Comparison of ENCODE assay signal across 12 mouse cellular contexts in the genomic region with DNA sequence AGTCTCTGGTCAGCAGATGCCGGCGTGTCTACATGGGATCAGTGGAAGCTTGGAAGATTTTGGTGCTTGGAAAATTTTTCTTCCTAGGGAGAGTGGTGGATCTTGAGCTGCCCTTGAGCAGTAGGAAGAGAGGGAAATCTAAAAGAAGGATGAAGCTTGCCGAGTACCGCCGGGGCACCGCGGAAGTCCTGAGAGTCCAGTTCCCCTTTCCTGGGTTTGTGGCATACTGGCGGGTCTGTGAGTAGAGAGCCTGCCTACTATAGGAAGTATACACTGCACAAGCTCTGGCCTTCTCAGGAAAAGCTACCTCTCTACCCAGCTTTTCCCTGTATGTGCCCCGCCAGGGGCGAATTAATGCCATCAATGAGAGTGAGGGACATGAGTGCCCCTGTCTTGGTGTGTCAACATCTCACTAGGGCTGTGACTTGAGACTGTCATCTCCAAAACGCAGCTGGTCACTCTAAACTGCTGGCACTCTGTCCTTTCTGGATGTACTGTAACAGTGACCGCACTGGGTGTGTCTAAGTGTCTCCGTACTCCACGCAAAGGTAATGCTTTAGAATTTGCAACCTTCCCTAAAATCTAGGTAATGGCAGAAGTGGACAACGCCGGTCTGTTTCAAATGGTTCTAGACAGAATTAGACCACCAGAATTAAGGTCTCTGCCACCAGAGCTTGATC. TPM values are rescaled to one million over a fixed set of nuclear protein-coding genes. Genes with fewer than 3 reads are reported as not detected.
DNase-seq lines count a peak whose midpoint lies in the region; ATAC-seq and TF ChIP-seq lines count a peak whose summit lies in the region.
"Had no signal": no experiment of that assay in that cellular context is flagged by ENCODE, and none has a peak within 500 bp of the region (broad histone marks: within the 10 kb centered on the region; RNA-seq: fewer than 3 reads in every experiment).

No protein-coding gene starts in this region.

- no peak for TF ChIP-seq POLR2A in limb, embryonic 14.5 days (IDR thresholded peaks at IDR 0.05; ENCODE audit: borderline replicate concordance, extremely low read depth, insufficient read depth, insufficient read length)

- H3K9me3 ChIP-seq in forebrain, embryonic 13.5 days (replicated peaks): no peaks in the 10 kb centered on the region
- no peaks in the 10 kb centered on the region for H3K9me3 ChIP-seq in forebrain, embryonic 12.5 days
- H3K9me3 ChIP-seq in midbrain, embryonic 10.5 days (replicated peaks): no peaks in the 10 kb centered on the region
- no peaks in the 10 kb centered on the region for H3K9me3 ChIP-seq in midbrain, embryonic 14.5 days (ENCODE audit: control insufficient read depth, low read length)
- no peaks in the 10 kb centered on the region for H3K9me3 ChIP-seq in limb, embryonic 14.5 days (ENCODE audit: control insufficient read depth, low read length)
- no peaks in the 10 kb centered on the region for H3K9me3 ChIP-seq in neural tube, embryonic 13.5 days
- H3K9me3 ChIP-seq: midbrain, embryonic 15.5 days had no signal

- H3K4me3 ChIP-seq in forebrain, embryonic 13.5 days: no peak overlapping the region
- H3K4me3 ChIP-seq in forebrain, embryonic 12.5 days (replicated peaks): no peak overlapping the region; the same call in 1 of the 2 replicates
- H3K4me3 ChIP-seq in midbrain, embryonic 10.5 days: no peak overlapping the region
- no peak overlapping the region for H3K4me3 ChIP-seq in midbrain, embryonic 14.5 days (replicated peaks; ENCODE audit: low read depth, low read length)
- peak overlapping the region; percentile 13 for H3K4me3 ChIP-seq in limb, embryonic 14.5 days (replicated peaks; ENCODE audit: low read length)
- no peak overlapping the region; the same call in 1 of the 2 replicates for H3K4me3 ChIP-seq in neural tube, embryonic 13.5 days
- H3K4me3 ChIP-seq: midbrain, embryonic 15.5 days had no signal

- DNase-seq in midbrain, embryonic 10.5 days (ENCODE audit: low spot score): peak; percentile 37
- no peak for DNase-seq in midbrain, embryonic 14.5 days
- DNase-seq in limb, embryonic 14.5 days (ENCODE audit: low spot score): no peak
- DNase-seq in cerebellum, adult 9-11 months: no peak
- DNase-seq in kidney, adult 8-10 months: no peak
- DNase-seq: thymus, postnatal 14 days had no signal

- H3K27me3 ChIP-seq in forebrain, embryonic 13.5 days: peaks cover 85% of the 10 kb centered on the region
- peaks cover 92% of the 10 kb centered on the region for H3K27me3 ChIP-seq in forebrain, embryonic 12.5 days
- H3K27me3 ChIP-seq in midbrain, embryonic 10.5 days (ENCODE audit: low read depth, poor library complexity, severe bottlenecking): peaks cover 99% of the 10 kb centered on the region
- peaks cover 80% of the 10 kb centered on the region for H3K27me3 ChIP-seq in midbrain, embryonic 14.5 days (ENCODE audit: control insufficient read depth, insufficient read depth, low read length)
- H3K27me3 ChIP-seq in limb, embryonic 14.5 days (ENCODE audit: control insufficient read depth, insufficient read depth, low read length): peaks cover 72% of the 10 kb centered on the region
- H3K27me3 ChIP-seq in neural tube, embryonic 13.5 days: peaks cover 95% of the 10 kb centered on the region

- 0 out of 2 replicates have a peak overlapping the region, but pooled peaks have one; percentile 1 for H3K4me2 ChIP-seq in forebrain, embryonic 13.5 days
- no peak overlapping the region for H3K4me2 ChIP-seq in forebrain, embryonic 12.5 days
- no peak overlapping the region for H3K4me2 ChIP-seq in midbrain, embryonic 14.5 days (ENCODE audit: low read length)
- no peak overlapping the region for H3K4me2 ChIP-seq in limb, embryonic 14.5 days (replicated peaks; ENCODE audit: low read depth, low read length, severe bottlenecking)
- peak overlapping the region; percentile 11; the same call in 1 of the 2 replicates for H3K4me2 ChIP-seq in neural tube, embryonic 13.5 days
- H3K4me2 ChIP-seq: midbrain, embryonic 15.5 days had no signal

- ATAC-seq in forebrain, embryonic 13.5 days: no peak
- no peak for ATAC-seq in forebrain, embryonic 12.5 days (ENCODE audit: low FRiP score)
- ATAC-seq in midbrain, embryonic 14.5 days (ENCODE audit: low FRiP score, low TSS enrichment): no peak
- no peak for ATAC-seq in limb, embryonic 14.5 days (ENCODE audit: low FRiP score, low read depth)
- ATAC-seq in neural tube, embryonic 13.5 days (ENCODE audit: low read depth): no peak
- ATAC-seq: midbrain, embryonic 15.5 days had no signal

- H3K9ac ChIP-seq in forebrain, embryonic 13.5 days: no peak overlapping the region
- H3K9ac ChIP-seq in forebrain, embryonic 12.5 days: no peak overlapping the region
- H3K9ac ChIP-seq in midbrain, embryonic 14.5 days (replicated peaks; ENCODE audit: low read length): no peak overlapping the region
- H3K9ac ChIP-seq in limb, embryonic 14.5 days (ENCODE audit: low read depth, low read length, severe bottlenecking): no peak overlapping the region
- no peak overlapping the region for H3K9ac ChIP-seq in neural tube, embryonic 13.5 days
- H3K9ac ChIP-seq: liver, embryonic 14.5 days; midbrain, embryonic 15.5 days had no signal

- 4% methylated on average over 16 of the region's 16 CpGs for WGBS in forebrain, embryonic 13.5 days
- WGBS in forebrain, embryonic 12.5 days: 4% methylated on average over 16 of the region's 16 CpGs
- WGBS in midbrain, embryonic 10.5 days: 3% methylated on average over 16 of the region's 16 CpGs
- WGBS in midbrain, embryonic 14.5 days: 8% methylated on average over 16 of the region's 16 CpGs
- 21% methylated on average over 16 of the region's 16 CpGs for WGBS in limb, embryonic 14.5 days
- 15% methylated on average over 16 of the region's 16 CpGs for WGBS in neural tube, embryonic 13.5 days

- H3K27ac ChIP-seq in forebrain, embryonic 13.5 days: no peak overlapping the region
- no peak overlapping the region for H3K27ac ChIP-seq in forebrain, embryonic 12.5 days
- no peak overlapping the region for H3K27ac ChIP-seq in midbrain, embryonic 10.5 days (replicated peaks)
- H3K27ac ChIP-seq in midbrain, embryonic 14.5 days (replicated peaks; ENCODE audit: low read depth, low read length): no peak overlapping the region
- H3K27ac ChIP-seq in limb, embryonic 14.5 days (replicated peaks; ENCODE audit: low read depth, low read length): no peak overlapping the region
- no peak overlapping the region for H3K27ac ChIP-seq in neural tube, embryonic 13.5 days (replicated peaks)
- H3K27ac ChIP-seq: liver, embryonic 14.5 days; midbrain, embryonic 15.5 days had no signal

- no peaks in the 10 kb centered on the region for H3K36me3 ChIP-seq in forebrain, embryonic 13.5 days (ENCODE audit: poor library complexity, severe bottlenecking)
- no peaks in the 10 kb centered on the region for H3K36me3 ChIP-seq in forebrain, embryonic 12.5 days (replicated peaks)
- H3K36me3 ChIP-seq in midbrain, embryonic 10.5 days: no peaks in the 10 kb centered on the region
- no peaks in the 10 kb centered on the region for H3K36me3 ChIP-seq in midbrain, embryonic 14.5 days (ENCODE audit: control insufficient read depth, insufficient read depth, low read length)
- H3K36me3 ChIP-seq in limb, embryonic 14.5 days (ENCODE audit: control insufficient read depth, insufficient read depth, low read length): 0 out of 2 replicates have a peak, but pooled peaks cover 4% of the 10 kb centered on the region
- H3K36me3 ChIP-seq in neural tube, embryonic 13.5 days: no peaks in the 10 kb centered on the region
- H3K36me3 ChIP-seq: midbrain, embryonic 15.5 days had no signal

- peaks cover 32% of the 10 kb centered on the region for H3K4me1 ChIP-seq in forebrain, embryonic 13.5 days
- peaks cover 38% of the 10 kb centered on the region for H3K4me1 ChIP-seq in forebrain, embryonic 12.5 days
- peaks cover 48% of the 10 kb centered on the region for H3K4me1 ChIP-seq in midbrain, embryonic 10.5 days
- H3K4me1 ChIP-seq in midbrain, embryonic 14.5 days (ENCODE audit: control insufficient read depth, insufficient read depth, low read length): peaks cover 24% of the 10 kb centered on the region
- H3K4me1 ChIP-seq in limb, embryonic 14.5 days (ENCODE audit: control insufficient read depth, insufficient read depth, low read length): peaks cover 19% of the 10 kb centered on the region
- H3K4me1 ChIP-seq in neural tube, embryonic 13.5 days (replicated peaks): peaks cover 51% of the 10 kb centered on the region

RNA-seq across cellular contexts. Expression of gene Mafb, which starts 5.3 kb away (rescaled TPM):
- polyA plus RNA-seq in forebrain, embryonic 13.5 days (2015; fragmentation: Nextera tagmentation; extraction: Ambion mirVana): 7.8 and 8.5 TPM in 2 replicates
- polyA plus RNA-seq in forebrain, embryonic 12.5 days (2016; fragmentation: Nextera tagmentation; extraction: Ambion mirVana): 7.5 and 7.8 TPM in 2 replicates
- polyA plus RNA-seq in midbrain, embryonic 10.5 days (2016; fragmentation: Nextera tagmentation; extraction: Ambion mirVana): 3.3 and 4.1 TPM in 2 replicates
- polyA plus RNA-seq in midbrain, embryonic 14.5 days (2014; fragmentation: Nextera tagmentation; extraction: Ambion mirVana): 4.0 and 4.9 TPM in 2 replicates
- polyA plus RNA-seq in limb, embryonic 14.5 days (2012; rRNA removed): 20.8 and 26.8 TPM in 2 replicates
- 24.5 and 28.3 TPM in 2 replicates for polyA plus RNA-seq in limb, embryonic 14.5 days (2014; fragmentation: Nextera tagmentation; extraction: Ambion mirVana)
- polyA plus RNA-seq in neural tube, embryonic 13.5 days (2015; fragmentation: Nextera tagmentation; extraction: Ambion mirVana): 20.7 and 22.3 TPM in 2 replicates

RNA-seq across cellular contexts. Expression of gene Gm826, which starts 27.6 kb away (rescaled TPM):
- polyA plus RNA-seq in forebrain, embryonic 13.5 days (2015; fragmentation: Nextera tagmentation; extraction: Ambion mirVana): 0.31 TPM in 1 of 2 replicates, not detected in the other
- polyA plus RNA-seq in forebrain, embryonic 12.5 days (2016; fragmentation: Nextera tagmentation; extraction: Ambion mirVana): 0.38 TPM in 1 of 2 replicates, not detected in the other
- 0.35 TPM in 1 of 2 replicates, not detected in the other for polyA plus RNA-seq in midbrain, embryonic 10.5 days (2016; fragmentation: Nextera tagmentation; extraction: Ambion mirVana)
- polyA plus RNA-seq in midbrain, embryonic 14.5 days (2014; fragmentation: Nextera tagmentation; extraction: Ambion mirVana): 0.38 TPM in 1 of 2 replicates, not detected in the other
- polyA plus RNA-seq in limb, embryonic 14.5 days (2012; rRNA removed): 0.29 and 0.49 TPM in 2 replicates
- 0.32 and 0.61 TPM in 2 replicates for polyA plus RNA-seq in limb, embryonic 14.5 days (2014; fragmentation: Nextera tagmentation; extraction: Ambion mirVana)
- not detected in 2 replicates for polyA plus RNA-seq in neural tube, embryonic 13.5 days (2015; fragmentation: Nextera tagmentation; extraction: Ambion mirVana)
- polyA plus RNA-seq: embryonic facial prominence, embryonic 11.5 days; midbrain, embryonic 15.5 days had no signal

Comparison
In these comparisons a context has a peak if more than half of its experiments do, and no peak if none do; other contexts are left out.
1. H3K4me2 ChIP-seq: peak in forebrain, embryonic 13.5 days (single experiment) and neural tube, embryonic 13.5 days (single experiment); none in forebrain, embryonic 12.5 days (single experiment), midbrain, embryonic 14.5 days (single experiment) and limb, embryonic 14.5 days (single experiment).